Mouse (Mus musculus): ENCODE measurements at regions not wholly inside any gene's neighbourhood (a gene's known extent, or its start where the extent isn't known, plus 50 kb on each side); places are given as distances from the start of the nearest gene placed in this dataset.

- DNase-seq (ENCODE audit: low read depth in 1 of 2, low spot score in 2 of 2), result no peak
- H3K27ac ChIP-seq (ENCODE audit: insufficient read depth, low read length), result no peak overlapping the region
- H3K4me1 ChIP-seq (ENCODE audit: control insufficient read depth, insufficient read depth, insufficient read length), result no peaks in the 10 kb centered on the region
- H3K27me3 ChIP-seq (ENCODE audit: control insufficient read depth, insufficient read depth, low read length), result no peaks in the 10 kb centered on the region
- H3K36me3 ChIP-seq (ENCODE audit: control insufficient read depth, insufficient read depth, low read length), result no peaks in the 10 kb centered on the region
- H3K4me3 ChIP-seq (ENCODE audit: extremely low read depth, insufficient read depth, insufficient read length), result no peak overlapping the region
- TF ChIP-seq CTCF (IDR thresholded peaks at IDR 0.05; ENCODE audit: extremely low read depth, insufficient read depth, insufficient read length, insufficient replicate concordance) (no peak), POLR2A (IDR thresholded peaks at IDR 0.05; ENCODE audit: low read depth, low read length) (no peak)
- 38% methylated on average over 4 of the region's 4 CpGs for WGBS
Observed at GRCm38 (mm10) chr1:137227098-137227485, 266.8 kb upstream of the Nr5a2 start.

GRCm38 (mm10) chr1:137226479-137227097 is 266.3 kb upstream of the Nr5a2 start:
- H3K4me3 ChIP-seq (ENCODE audit: extremely low read depth, insufficient read depth, insufficient read length), result no peak overlapping the region
- no peak for DNase-seq (ENCODE audit: low read depth in 1 of 2, low spot score in 2 of 2)
- WGBS, result 84% methylated on average over 6 of the region's 6 CpGs
- 0 out of 2 replicates have a peak, but pooled peaks cover 1% of the 10 kb centered on the region for H3K27me3 ChIP-seq (ENCODE audit: control insufficient read depth, insufficient read depth, low read length)
- H3K4me1 ChIP-seq (ENCODE audit: control insufficient read depth, insufficient read depth, insufficient read length), result no peaks in the 10 kb centered on the region
- no peaks in the 10 kb centered on the region for H3K36me3 ChIP-seq (ENCODE audit: control insufficient read depth, insufficient read depth, low read length)
- no peak overlapping the region for H3K27ac ChIP-seq (ENCODE audit: insufficient read depth, low read length)
- no peak for TF ChIP-seq POLR2A (IDR thresholded peaks at IDR 0.05; ENCODE audit: low read depth, low read length)
- no peak for TF ChIP-seq CTCF (IDR thresholded peaks at IDR 0.05; ENCODE audit: extremely low read depth, insufficient read depth, insufficient read length, insufficient replicate concordance)

- Histone ChIP-seq H3K4me3 (ENCODE audit: extremely low read depth, insufficient read depth, insufficient read length) (no peak overlapping the region), H3K36me3 (ENCODE audit: control insufficient read depth, insufficient read depth, low read length) (no peaks in the 10 kb centered on the region), H3K27me3 (ENCODE audit: control insufficient read depth, insufficient read depth, low read length) (0 out of 2 replicates have a peak, but pooled peaks cover 1% of the 10 kb centered on the region), H3K4me1 (ENCODE audit: control insufficient read depth, insufficient read depth, insufficient read length) (no peaks in the 10 kb centered on the region), H3K27ac (ENCODE audit: insufficient read depth, low read length) (no peak overlapping the region)
- TF ChIP-seq POLR2A (IDR thresholded peaks at IDR 0.05; ENCODE audit: low read depth, low read length) (no peak), CTCF (IDR thresholded peaks at IDR 0.05; ENCODE audit: extremely low read depth, insufficient read depth, insufficient read length, insufficient replicate concordance) (no peak)
- no peak for DNase-seq (ENCODE audit: low read depth in 1 of 2, low spot score in 2 of 2)
- WGBS, result 25% methylated on average over 3 of the region's 3 CpGs
Observed at GRCm38 (mm10) chr1:137225418-137225817, 265.2 kb upstream of the Nr5a2 start.

- Histone ChIP-seq H3K4me3 (ENCODE audit: extremely low read depth, insufficient read depth, insufficient read length) (no peak overlapping the region), H3K36me3 (ENCODE audit: control insufficient read depth, insufficient read depth, low read length) (no peaks in the 10 kb centered on the region), H3K27me3 (ENCODE audit: control insufficient read depth, insufficient read depth, low read length) (0 out of 2 replicates have a peak, but pooled peaks cover 1% of the 10 kb centered on the region), H3K27ac (ENCODE audit: insufficient read depth, low read length) (no peak overlapping the region), H3K4me1 (ENCODE audit: control insufficient read depth, insufficient read depth, insufficient read length) (no peaks in the 10 kb centered on the region)
- no peak for DNase-seq (ENCODE audit: low read depth in 1 of 2, low spot score in 2 of 2)
- 48% methylated on average over 10 of the region's 10 CpGs for WGBS
- no peak for TF ChIP-seq POLR2A (IDR thresholded peaks at IDR 0.05; ENCODE audit: low read depth, low read length)
Observed at GRCm38 (mm10) chr1:137223052-137223451, 262.8 kb upstream of the Nr5a2 start.

GRCm38 (mm10) chr1:137221087-137222057 is 261.1 kb upstream of the Nr5a2 start:
- Histone ChIP-seq H3K4me1 (ENCODE audit: control insufficient read depth, insufficient read depth, insufficient read length) (no peaks in the 10 kb centered on the region), H3K27ac (ENCODE audit: insufficient read depth, low read length) (no peak overlapping the region), H3K4me3 (ENCODE audit: extremely low read depth, insufficient read depth, insufficient read length) (no peak overlapping the region), H3K27me3 (ENCODE audit: control insufficient read depth, insufficient read depth, low read length) (0 out of 2 replicates have a peak, but pooled peaks cover 1% of the 10 kb centered on the region), H3K36me3 (ENCODE audit: control insufficient read depth, insufficient read depth, low read length) (no peaks in the 10 kb centered on the region)
- no peak for DNase-seq (ENCODE audit: low read depth in 1 of 2, low spot score in 2 of 2)
- no peak for TF ChIP-seq CTCF (IDR thresholded peaks at IDR 0.05; ENCODE audit: extremely low read depth, insufficient read depth, insufficient read length, insufficient replicate concordance)
- no peak for TF ChIP-seq POLR2A (IDR thresholded peaks at IDR 0.05; ENCODE audit: low read depth, low read length)
- WGBS, result 16% methylated on average over 25 of the region's 25 CpGs

GRCm38 (mm10) chr1:137220226-137220625 is 260.0 kb upstream of the Nr5a2 start:
- Histone ChIP-seq H3K4me1 (ENCODE audit: control insufficient read depth, insufficient read depth, insufficient read length) (no peaks in the 10 kb centered on the region), H3K36me3 (ENCODE audit: control insufficient read depth, insufficient read depth, low read length) (no peaks in the 10 kb centered on the region), H3K27me3 (ENCODE audit: control insufficient read depth, insufficient read depth, low read length) (0 out of 2 replicates have a peak, but pooled peaks cover 1% of the 10 kb centered on the region), H3K4me3 (ENCODE audit: extremely low read depth, insufficient read depth, insufficient read length) (no peak overlapping the region), H3K27ac (ENCODE audit: insufficient read depth, low read length) (no peak overlapping the region)
- 88% methylated on average over 6 of the region's 6 CpGs for WGBS
- TF ChIP-seq CTCF (IDR thresholded peaks at IDR 0.05; ENCODE audit: extremely low read depth, insufficient read depth, insufficient read length, insufficient replicate concordance) (no peak), POLR2A (IDR thresholded peaks at IDR 0.05; ENCODE audit: low read depth, low read length) (no peak)
- DNase-seq (ENCODE audit: low read depth in 1 of 2, low spot score in 2 of 2), result no peak

Measured in spleen, adult 2 months (tissue).